Comparison of ENCODE assay signal across 15 mouse cellular contexts in genomic region chr6:22937526-22937925, GRCm38 (mm10).
DNase-seq lines count a peak whose midpoint lies in the region; ATAC-seq and TF ChIP-seq lines count a peak whose summit lies in the region.
"Had no signal": no experiment of that assay in that cellular context is flagged by ENCODE, and none has a peak within 500 bp of the region (broad histone marks: within the 10 kb centered on the region; RNA-seq: fewer than 3 reads in every experiment).

No protein-coding gene starts in this region.

- no peak overlapping the region for H3K4me3 ChIP-seq in lung, embryonic 16.5 days (ENCODE audit: low read length)
- H3K4me3 ChIP-seq in hindbrain, embryonic 13.5 days = no peak overlapping the region
- H3K4me3 ChIP-seq in midbrain, embryonic 14.5 days (replicated peaks; ENCODE audit: low read depth, low read length) = no peak overlapping the region
- no peak overlapping the region for H3K4me3 ChIP-seq in heart, adult 2 months
- H3K4me3 ChIP-seq: limb, embryonic 12.5 days had no signal

- DNase-seq in lung, postnatal 36 days = no peak
- peak; percentile 45 for DNase-seq in midbrain, embryonic 14.5 days
- peak; percentile 85 for DNase-seq in retina, postnatal 1 day
- DNase-seq in left cerebral cortex, adult 9 months (ENCODE audit: low spot score in 2 of 2) = no peak
- no peak for DNase-seq in heart, adult 2 months
- DNase-seq: adrenal gland, adult 8-10 months; cerebellum, adult 9-11 months; kidney, adult 2 months; thymus, adult 18-20 months had no signal

- no peak overlapping the region for H3K9ac ChIP-seq in lung, embryonic 16.5 days (ENCODE audit: low read length)
- H3K9ac ChIP-seq in hindbrain, embryonic 13.5 days = no peak overlapping the region
- no peak overlapping the region for H3K9ac ChIP-seq in midbrain, embryonic 14.5 days (replicated peaks; ENCODE audit: low read length)
- no peak overlapping the region for H3K9ac ChIP-seq in heart, adult 2 months (ENCODE audit: low read depth, low read length)
- H3K9ac ChIP-seq: limb, embryonic 12.5 days; liver, embryonic 14.5 days had no signal

- H3K27me3 ChIP-seq in lung, embryonic 16.5 days (ENCODE audit: control insufficient read depth, insufficient read depth, low read depth, low read length) = no peaks in the 10 kb centered on the region
- H3K27me3 ChIP-seq in hindbrain, embryonic 13.5 days = no peaks in the 10 kb centered on the region
- H3K27me3 ChIP-seq in midbrain, embryonic 14.5 days (ENCODE audit: control insufficient read depth, insufficient read depth, low read length) = no peaks in the 10 kb centered on the region
- H3K27me3 ChIP-seq in heart, adult 2 months (ENCODE audit: control insufficient read depth, insufficient read depth, low read length) = no peaks in the 10 kb centered on the region
- H3K27me3 ChIP-seq: limb, embryonic 12.5 days had no signal

- no peak for TF ChIP-seq EP300 in heart, adult 2 months (IDR thresholded peaks at IDR 0.05; ENCODE audit: insufficient read depth, low read depth, low read length)

- intact Hi-C loops in heart, adult 2 months (cut with DNase I) = no loop called here

- no peaks in the 10 kb centered on the region for H3K36me3 ChIP-seq in lung, embryonic 16.5 days (ENCODE audit: control insufficient read depth, insufficient read depth, low read length)
- H3K36me3 ChIP-seq in hindbrain, embryonic 13.5 days = no peaks in the 10 kb centered on the region
- H3K36me3 ChIP-seq in midbrain, embryonic 14.5 days (ENCODE audit: control insufficient read depth, insufficient read depth, low read length) = no peaks in the 10 kb centered on the region
- H3K36me3 ChIP-seq in heart, adult 2 months (ENCODE audit: control insufficient read depth, insufficient read depth, low read length) = no peaks in the 10 kb centered on the region
- H3K36me3 ChIP-seq: limb, embryonic 12.5 days had no signal

- TF ChIP-seq CTCF in heart, adult 2 months (IDR thresholded peaks at IDR 0.05) = no peak

- H3K79me2 ChIP-seq in heart, adult 2 months (replicated peaks; ENCODE audit: control insufficient read depth, insufficient read depth, low read length) = no peaks in the 10 kb centered on the region

- H3K9me3 ChIP-seq in lung, embryonic 16.5 days (ENCODE audit: control insufficient read depth, low read length) = no peaks in the 10 kb centered on the region
- no peaks in the 10 kb centered on the region for H3K9me3 ChIP-seq in hindbrain, embryonic 13.5 days
- no peaks in the 10 kb centered on the region for H3K9me3 ChIP-seq in midbrain, embryonic 14.5 days (ENCODE audit: control insufficient read depth, low read length)
- H3K9me3 ChIP-seq: limb, embryonic 12.5 days had no signal

- H3K4me1 ChIP-seq in lung, embryonic 16.5 days (replicated peaks; ENCODE audit: control insufficient read depth, insufficient read depth, low read length) = no peaks in the 10 kb centered on the region
- peaks cover 31% of the 10 kb centered on the region for H3K4me1 ChIP-seq in hindbrain, embryonic 13.5 days (replicated peaks)
- H3K4me1 ChIP-seq in midbrain, embryonic 14.5 days (ENCODE audit: control insufficient read depth, insufficient read depth, low read length) = peaks cover 12% of the 10 kb centered on the region
- no peaks in the 10 kb centered on the region for H3K4me1 ChIP-seq in heart, adult 2 months (ENCODE audit: control insufficient read depth, insufficient read depth, low read length)
- H3K4me1 ChIP-seq: limb, embryonic 12.5 days had no signal

- TF ChIP-seq POLR2A in heart, adult 2 months (IDR thresholded peaks at IDR 0.05; ENCODE audit: insufficient read depth, low read depth, low read length) = no peak

- 44% methylated on average over 5 of the region's 5 CpGs for WGBS in lung, embryonic 16.5 days
- 47% methylated on average over 5 of the region's 5 CpGs for WGBS in hindbrain, embryonic 13.5 days
- 49% methylated on average over 5 of the region's 5 CpGs for WGBS in midbrain, embryonic 14.5 days
- 47% methylated on average over 5 of the region's 5 CpGs for WGBS in heart, adult 2 months

- H3K4me2 ChIP-seq in lung, embryonic 16.5 days (ENCODE audit: low read depth, low read length) = no peak overlapping the region
- no peak overlapping the region for H3K4me2 ChIP-seq in hindbrain, embryonic 13.5 days
- H3K4me2 ChIP-seq in midbrain, embryonic 14.5 days (ENCODE audit: low read length) = no peak overlapping the region
- H3K4me2 ChIP-seq: limb, embryonic 12.5 days had no signal

- ATAC-seq in lung, embryonic 16.5 days (ENCODE audit: low read depth) = peak; percentile 54
- ATAC-seq in hindbrain, embryonic 13.5 days (ENCODE audit: low FRiP score) = peak; percentile 82
- ATAC-seq in midbrain, embryonic 14.5 days (ENCODE audit: low FRiP score, low TSS enrichment) = peak; percentile 31; the same call in 1 of the 2 replicates
- ATAC-seq: CD4-positive, CD25-positive, alpha-beta regulatory T cell, adult 4 months had no signal

- no peak overlapping the region for H3K27ac ChIP-seq in lung, embryonic 16.5 days (ENCODE audit: low read length)
- H3K27ac ChIP-seq in hindbrain, embryonic 13.5 days = peak overlapping the region; percentile 56
- H3K27ac ChIP-seq in midbrain, embryonic 14.5 days (replicated peaks; ENCODE audit: low read depth, low read length) = no peak overlapping the region; the same call in 1 of the 2 replicates
- no peak overlapping the region for H3K27ac ChIP-seq in heart, adult 2 months
- H3K27ac ChIP-seq: limb, embryonic 12.5 days; liver, embryonic 14.5 days; macrophage had no signal

Comparison
In these comparisons a context has a peak if more than half of its experiments do, and no peak if none do; other contexts are left out.
1. ATAC-seq: peak in every context shown above with its lines; median percentile 82 in hindbrain, embryonic 13.5 days; 54 in lung, embryonic 16.5 days; 31 in midbrain, embryonic 14.5 days.
2. DNase-seq: peak in midbrain, embryonic 14.5 days (single experiment) and retina, postnatal 1 day (single experiment); none in lung, postnatal 36 days (single experiment), left cerebral cortex, adult 9 months (0 of 2) and heart, adult 2 months (0 of 2).